Mouse (Mus musculus): ENCODE measurements around the gene Rab5if. TPM values are rescaled to one million over a fixed set of nuclear protein-coding genes. Genes with fewer than 3 reads are reported as not detected.
"Not testable (repeated sequence)": the region's sequence is repeated elsewhere in the genome, so short reads cannot be mapped to it uniquely, and the experiment has no call there.

Gene Rab5if
- polyA plus RNA-seq, 1 experiment = 371 TPM

DNA sequence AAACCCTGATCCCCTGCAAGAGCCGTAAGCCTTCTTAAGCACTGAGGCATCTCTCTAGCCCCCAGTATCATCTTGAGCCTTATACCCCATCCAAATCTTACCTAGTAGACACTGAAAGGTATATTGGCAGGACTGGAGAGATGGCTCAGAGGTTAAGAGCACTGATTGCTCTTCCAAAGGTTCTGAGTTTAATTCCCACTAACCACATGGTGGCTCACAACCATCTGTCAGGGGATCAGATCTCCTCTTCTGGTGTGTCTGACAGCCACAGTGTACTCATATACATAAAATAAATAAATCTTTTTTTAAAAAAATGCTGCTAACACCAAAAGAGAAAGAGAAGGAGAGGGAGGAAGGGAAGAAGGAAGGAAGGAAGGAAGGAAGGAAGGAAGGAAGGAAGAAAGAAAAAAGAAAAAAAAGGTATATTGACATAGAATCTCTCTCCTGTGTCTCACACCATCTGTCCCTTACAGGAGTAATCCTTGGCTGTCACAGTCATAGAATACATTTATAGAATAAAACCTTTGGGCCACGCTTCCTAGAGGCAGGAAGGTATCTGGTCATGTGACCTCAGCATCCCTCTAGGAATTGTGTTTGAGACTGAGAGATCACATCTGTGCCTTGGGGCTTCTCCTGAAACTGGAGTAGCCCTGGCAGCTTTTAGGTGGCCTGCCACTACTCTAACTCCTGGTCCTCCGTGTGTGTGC, 53.6 kb downstream of the Rab5if start:
- Histone ChIP-seq H3K4me1 (ENCODE audit: control insufficient read depth, insufficient read depth, insufficient read length, low read length) (no peaks in the 10 kb centered on the region), H3K27ac (replicated peaks; ENCODE audit: low read depth, low read length) (no peak overlapping the region), H3K4me3 (ENCODE audit: insufficient read depth, low read depth, low read length) (no peak overlapping the region)

DNA sequence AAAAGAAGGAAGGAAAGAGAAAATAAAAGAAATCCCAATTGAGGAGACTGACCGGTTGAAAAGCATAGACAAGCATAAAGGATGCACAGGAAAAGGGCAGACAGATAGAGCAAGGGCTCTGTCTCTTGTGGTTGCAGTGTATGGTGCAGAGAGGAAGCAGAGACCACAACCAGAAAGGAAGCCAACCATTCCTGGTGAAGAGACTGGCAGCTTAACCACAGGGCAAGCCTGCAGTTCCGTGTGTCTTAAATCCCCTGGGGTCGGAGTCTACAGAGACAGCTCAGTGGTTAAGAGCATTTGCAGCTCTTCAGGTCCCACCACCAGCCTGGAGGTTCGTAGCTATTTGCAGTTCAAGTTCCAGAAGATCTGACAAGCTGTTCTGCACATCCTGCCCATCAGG, 55.6 kb downstream of the Rab5if start:
- no peak overlapping the region for H3K4me3 ChIP-seq (ENCODE audit: insufficient read depth, low read depth, low read length)
- H3K4me1 ChIP-seq (ENCODE audit: control insufficient read depth, insufficient read depth, insufficient read length, low read length) = no peaks in the 10 kb centered on the region
- no peak overlapping the region for H3K27ac ChIP-seq (replicated peaks; ENCODE audit: low read depth, low read length)

DNA sequence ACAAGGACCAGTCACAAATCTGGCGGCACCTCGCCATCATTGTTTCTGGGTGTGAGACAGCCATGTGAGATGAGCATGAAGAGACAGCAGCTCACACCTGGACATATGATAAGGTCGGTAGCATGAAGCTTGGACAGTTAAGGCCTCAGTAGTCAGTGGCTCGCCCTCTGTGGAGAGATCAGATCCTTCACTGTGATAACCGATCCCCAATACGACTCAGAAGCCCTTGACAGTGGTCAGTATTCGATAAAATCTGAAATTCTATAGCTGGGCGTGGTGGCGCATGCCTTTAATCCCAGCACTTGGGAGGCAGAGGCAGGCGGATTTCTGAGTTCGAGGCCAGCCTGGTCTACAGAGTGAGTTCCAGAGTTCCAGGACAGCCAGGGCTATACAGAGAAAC, 56.3 kb downstream of the Rab5if start:
- H3K27ac ChIP-seq (replicated peaks; ENCODE audit: low read depth, low read length); H3K4me3 ChIP-seq (ENCODE audit: insufficient read depth, low read depth, low read length); H3K4me1 ChIP-seq (ENCODE audit: control insufficient read depth, insufficient read depth, insufficient read length, low read length): not testable (repeated sequence)

DNA sequence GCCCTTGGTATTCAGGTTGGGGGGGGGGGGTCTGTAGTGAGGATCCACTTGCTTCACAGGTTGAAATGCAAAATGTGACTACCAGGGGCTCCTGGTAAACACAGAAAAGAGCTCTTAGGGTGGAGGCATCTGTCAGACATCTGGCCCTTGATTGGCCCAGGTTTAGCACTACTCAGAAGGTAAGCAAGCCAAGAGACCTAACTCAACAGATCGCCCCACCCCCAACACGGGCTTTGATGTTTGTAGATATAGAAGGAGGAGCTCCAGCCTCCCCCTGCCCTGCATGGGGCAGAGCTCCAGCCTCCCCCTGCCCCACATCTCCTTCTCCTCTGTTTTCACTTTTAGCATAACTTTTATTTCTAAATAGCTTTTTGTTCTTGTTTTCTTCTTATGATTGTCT, 56.9 kb downstream of the Rab5if start:
- no peak overlapping the region for H3K4me3 ChIP-seq (ENCODE audit: insufficient read depth, low read depth, low read length)
- no peaks in the 10 kb centered on the region for H3K4me1 ChIP-seq (ENCODE audit: control insufficient read depth, insufficient read depth, insufficient read length, low read length)
- no peak overlapping the region for H3K27ac ChIP-seq (replicated peaks; ENCODE audit: low read depth, low read length)

DNA sequence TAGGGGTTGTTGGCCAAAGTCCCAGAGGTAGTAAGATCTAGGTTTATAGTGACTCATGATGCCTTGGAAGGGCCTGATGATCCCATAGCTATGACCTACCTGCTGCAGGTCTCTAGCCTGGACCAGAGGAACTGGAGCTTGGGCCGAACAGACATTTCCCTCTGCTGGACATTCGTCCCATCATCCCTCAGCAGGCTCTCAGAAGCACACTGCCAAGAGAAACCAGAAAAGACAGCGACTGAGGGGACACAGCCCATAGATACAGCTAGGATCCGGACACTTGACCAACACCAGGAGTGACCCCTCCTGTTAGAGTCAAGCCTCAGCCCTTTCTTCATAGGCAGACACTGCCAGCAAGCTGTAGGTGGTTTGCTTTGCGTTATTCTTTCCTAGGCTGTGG, 60.1 kb downstream of the Rab5if start:
- no peak overlapping the region for H3K4me3 ChIP-seq (ENCODE audit: insufficient read depth, low read depth, low read length)
- H3K4me1 ChIP-seq (ENCODE audit: control insufficient read depth, insufficient read depth, insufficient read length, low read length) = no peaks in the 10 kb centered on the region
- no peak overlapping the region for H3K27ac ChIP-seq (replicated peaks; ENCODE audit: low read depth, low read length)

Other genes starting within 250 kb of the Rab5if start
- gene Dlgap4, start 249.4 kb upstream of the Rab5if start, polyA plus RNA-seq (2012; ENCODE audit: insufficient read depth, insufficient read length, missing spikeins) = 27.5 and 39.8 TPM in 2 replicates
- gene Myl9, start 87.7 kb upstream of the Rab5if start, polyA plus RNA-seq (2012; ENCODE audit: insufficient read depth, insufficient read length, missing spikeins) = 35.0 and 37.1 TPM in 2 replicates
- gene Tgif2, start 23.1 kb upstream of the Rab5if start, polyA plus RNA-seq (2012; ENCODE audit: insufficient read depth, insufficient read length, missing spikeins) = not detected in 2 replicates
- 0.83 and 1.3 TPM in 2 replicates for gene 4930518I15Rik, start 5.2 kb upstream of the Rab5if start, polyA plus RNA-seq (2012; ENCODE audit: insufficient read depth, insufficient read length, missing spikeins)
- gene Sla2, start 24.1 kb downstream of the Rab5if start, polyA plus RNA-seq (2012; ENCODE audit: insufficient read depth, insufficient read length, missing spikeins) = 0.42 TPM in 1 of 2 replicates, not detected in the other
- gene Ndrg3, start 128.9 kb downstream of the Rab5if start, polyA plus RNA-seq (2012; ENCODE audit: insufficient read depth, insufficient read length, missing spikeins) = 97.6 and 181 TPM in 2 replicates
- gene Dsn1, start 144.0 kb downstream of the Rab5if start, polyA plus RNA-seq (2012; ENCODE audit: insufficient read depth, insufficient read length, missing spikeins) = 1.3 TPM in 1 of 2 replicates, not detected in the other
- gene Soga1, start 216.1 kb downstream of the Rab5if start, polyA plus RNA-seq (2012; ENCODE audit: insufficient read depth, insufficient read length, missing spikeins) = 6.0 and 6.9 TPM in 2 replicates
- gene Tldc2, start 223.9 kb downstream of the Rab5if start, polyA plus RNA-seq (2012; ENCODE audit: insufficient read depth, insufficient read length, missing spikeins) = not detected in 2 replicates

Data from brown adipose tissue, adult 24 weeks (tissue).